Mouse (Mus musculus) forebrain, embryonic 12.5 days (tissue): ENCODE measurements around the gene Cds1. TPM values are rescaled to one million over a fixed set of nuclear protein-coding genes. Genes with fewer than 3 reads are reported as not detected.
"Not testable (repeated sequence)": the region's sequence is repeated elsewhere in the genome, so short reads cannot be mapped to it uniquely, and the experiment has no call there.

Experiments
- ATAC-seq: fragments of 200-750 bp; cut with Nextera tagmentation; 2 replicates; pipeline ENCODE4 v1.8.0; 2017; ENCODE audit warnings: moderate TSS enrichment; ENCODE audit not compliant: low FRiP score
- H3K27ac ChIP-seq: fragments of 300-500 bp; sonication (generic); 2 replicates; pipeline ENCODE4 v1.5.1; 2016; ENCODE audit warnings: mild to moderate bottlenecking
- H3K27me3 ChIP-seq: fragments of 300-500 bp; sonication (generic); 2 replicates; pipeline ENCODE4 v1.6.1; 2016; ENCODE audit warnings: mild to moderate bottlenecking
- H3K36me3 ChIP-seq: fragments of 300-500 bp; sonication (generic); replicated peaks from 2 replicates; pipeline ENCODE4 v1.6.1; 2016; ENCODE audit warnings: mild to moderate bottlenecking
- H3K4me1 ChIP-seq: fragments of 300-500 bp; sonication (generic); 2 replicates; pipeline ENCODE4 v1.6.1; 2016
- H3K4me2 ChIP-seq: fragments of 300-500 bp; sonication (generic); 2 replicates; pipeline ENCODE4 v1.6.1; 2016; ENCODE audit warnings: mild to moderate bottlenecking, moderate library complexity
- H3K4me3 ChIP-seq: fragments of 300-500 bp; sonication (generic); replicated peaks from 2 replicates; pipeline ENCODE4 v1.5.1; 2016; ENCODE audit warnings: mild to moderate bottlenecking
- H3K9ac ChIP-seq: fragments of 300-500 bp; sonication (generic); 2 replicates; pipeline ENCODE4 v1.6.1; 2016; ENCODE audit warnings: mild to moderate bottlenecking
- H3K9me3 ChIP-seq: fragments of 300-500 bp; sonication (generic); 2 replicates; pipeline ENCODE4 v1.6.1; 2016
- WGBS: fragments of 180-500 bp; shearing (Covaris S2); methylation state at CpG from one replicate; pipeline ENCODE4 v1.1.7; 2016; 5-methylcytosine and 5-hydroxymethylcytosine counted together
- polyA plus RNA-seq: library from polyadenylated mRNA; unstranded; fragments of >200 nt; fragmentation: Nextera tagmentation; extraction: Ambion mirVana; gene quantifications from 2 replicates; pipeline ENCODE4 v1.2.1, GENCODE M21; 2016

The Cds1 gene
- polyA plus RNA-seq, 1 experiment from 2014 or later, result 1.5 TPM

- Histone ChIP-seq H3K27ac (no peak overlapping the region), H3K27me3 (no peaks in the 10 kb centered on the region), H3K4me3 (no peak overlapping the region), H3K36me3 (peaks cover 74% of the 10 kb centered on the region), H3K9ac (no peak overlapping the region), H3K4me2 (no peak overlapping the region), H3K4me1 (no peaks in the 10 kb centered on the region), H3K9me3 (no peaks in the 10 kb centered on the region)
- 94% methylated on average over 11 of the region's 11 CpGs for WGBS
- no peak for ATAC-seq
Observed at GRCm38 (mm10) chr5:101836221-101836620, 71.3 kb downstream of the Cds1 start.

- H3K4me2 ChIP-seq, ATAC-seq, H3K4me1 ChIP-seq, H3K4me3 ChIP-seq, H3K27me3 ChIP-seq, H3K27ac ChIP-seq, H3K9me3 ChIP-seq, H3K9ac ChIP-seq: not testable (repeated sequence)
- peaks cover 88% of the 10 kb centered on the region for H3K36me3 ChIP-seq
- 96% methylated on average over 2 of the region's 2 CpGs for WGBS
Observed at GRCm38 (mm10) chr5:101837605-101838004, 72.7 kb downstream of the Cds1 start.

DNA sequence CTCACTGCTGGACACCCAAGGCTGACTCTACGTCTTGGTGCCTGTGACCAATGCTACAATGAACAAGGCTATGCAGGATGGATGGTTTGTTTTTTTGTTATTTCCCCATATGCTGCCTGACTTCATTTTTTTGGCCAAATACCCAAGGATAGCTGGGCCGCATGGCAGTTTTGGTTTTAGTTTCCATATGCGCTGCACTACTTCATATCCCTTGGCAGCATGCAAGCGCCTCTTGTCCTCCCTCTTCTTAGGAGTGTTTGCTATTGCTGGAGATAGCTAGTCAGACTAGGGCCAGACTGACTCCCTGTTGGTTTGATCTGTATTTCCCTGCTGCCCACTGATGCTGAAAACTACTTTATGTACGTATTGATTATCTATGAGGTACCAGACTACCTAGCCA, 75.5 kb downstream of the Cds1 start:
- no peak overlapping the region for H3K4me3 ChIP-seq
- H3K4me1 ChIP-seq, result no peaks in the 10 kb centered on the region
- no peak overlapping the region for H3K4me2 ChIP-seq
- H3K9ac ChIP-seq, result no peak overlapping the region
- peaks cover 95% of the 10 kb centered on the region for H3K36me3 ChIP-seq
- ATAC-seq, result no peak
- no peaks in the 10 kb centered on the region for H3K9me3 ChIP-seq
- 98% methylated on average over 5 of the region's 5 CpGs for WGBS
- H3K27ac ChIP-seq, result no peak overlapping the region
- H3K27me3 ChIP-seq, result no peaks in the 10 kb centered on the region

GRCm38 (mm10) chr5:101845011-101845410, 80.1 kb downstream of the Cds1 start:
- H3K27ac ChIP-seq, result no peak overlapping the region
- no peak overlapping the region for H3K4me2 ChIP-seq
- H3K27me3 ChIP-seq, result no peaks in the 10 kb centered on the region
- H3K4me3 ChIP-seq, result no peak overlapping the region
- ATAC-seq, result no peak
- H3K36me3 ChIP-seq, result peaks cover 99% of the 10 kb centered on the region
- 93% methylated on average over 14 of the region's 14 CpGs for WGBS
- H3K4me1 ChIP-seq, result no peaks in the 10 kb centered on the region
- no peak overlapping the region for H3K9ac ChIP-seq
- H3K9me3 ChIP-seq, result no peaks in the 10 kb centered on the region

- H3K4me3 ChIP-seq, result no peak overlapping the region
- 95% methylated on average over 8 of the region's 8 CpGs for WGBS
- no peak for ATAC-seq
- no peak overlapping the region for H3K9ac ChIP-seq
- H3K36me3 ChIP-seq, result peaks cover 98% of the 10 kb centered on the region
- H3K27ac ChIP-seq, result no peak overlapping the region
- H3K9me3 ChIP-seq, result no peaks in the 10 kb centered on the region
- no peak overlapping the region for H3K4me2 ChIP-seq
- no peaks in the 10 kb centered on the region for H3K27me3 ChIP-seq
- H3K4me1 ChIP-seq, result no peaks in the 10 kb centered on the region
Observed at GRCm38 (mm10) chr5:101845930-101846329, 81.0 kb downstream of the Cds1 start.

- Histone ChIP-seq H3K27ac (no peak overlapping the region), H3K4me1 (no peaks in the 10 kb centered on the region), H3K27me3 (no peaks in the 10 kb centered on the region), H3K9ac (no peak overlapping the region), H3K4me2 (no peak overlapping the region), H3K9me3 (no peaks in the 10 kb centered on the region), H3K4me3 (no peak overlapping the region), H3K36me3 (peaks cover 98% of the 10 kb centered on the region)
- no peak for ATAC-seq
- 89% methylated on average over 7 of the region's 7 CpGs for WGBS
Observed at GRCm38 (mm10) chr5:101847323-101847722, 82.4 kb downstream of the Cds1 start.

DNA sequence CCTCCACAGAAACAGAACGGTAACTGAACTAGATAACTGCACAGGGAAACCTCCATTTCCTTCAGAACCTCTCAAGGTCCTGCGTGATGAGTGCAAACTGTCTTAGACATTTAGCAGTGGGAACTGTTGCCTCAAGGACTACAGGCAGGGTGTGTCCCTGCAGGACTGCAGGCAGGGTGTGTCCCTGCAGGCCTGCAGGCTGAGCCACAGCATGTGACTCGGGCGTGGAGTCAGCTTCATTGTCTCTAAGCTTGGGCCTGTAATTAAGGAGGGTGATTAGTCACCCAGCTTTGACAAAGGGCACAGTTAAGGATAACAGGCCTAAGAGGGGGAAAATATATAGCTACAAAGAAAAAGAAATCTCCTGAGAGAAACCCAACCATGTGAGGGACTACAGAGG, 82.8 kb downstream of the Cds1 start:
- no peak for ATAC-seq
- 68% methylated on average over 4 of the region's 4 CpGs for WGBS

GRCm38 (mm10) chr5:101851133-101851532, 86.2 kb downstream of the Cds1 start:
- 95% methylated on average over 7 of the region's 7 CpGs for WGBS
- no peak for ATAC-seq
- no peak overlapping the region for H3K4me3 ChIP-seq
- H3K4me1 ChIP-seq, result no peaks in the 10 kb centered on the region
- H3K27ac ChIP-seq, result no peak overlapping the region
- H3K9ac ChIP-seq, result no peak overlapping the region
- no peaks in the 10 kb centered on the region for H3K27me3 ChIP-seq
- no peaks in the 10 kb centered on the region for H3K9me3 ChIP-seq
- H3K4me2 ChIP-seq, result no peak overlapping the region
- H3K36me3 ChIP-seq, result peaks cover 98% of the 10 kb centered on the region

More for the DNA sequence above, 82.8 kb downstream of the Cds1 start:
- no peaks in the 10 kb centered on the region for H3K4me1 ChIP-seq
- H3K9me3 ChIP-seq, result no peaks in the 10 kb centered on the region
- H3K4me2 ChIP-seq, result no peak overlapping the region
- H3K4me3 ChIP-seq, result no peak overlapping the region
- H3K27ac ChIP-seq, result no peak overlapping the region
- H3K27me3 ChIP-seq, result no peaks in the 10 kb centered on the region
- H3K9ac ChIP-seq, result no peak overlapping the region
- peaks cover 98% of the 10 kb centered on the region for H3K36me3 ChIP-seq

- Histone ChIP-seq H3K27me3 (no peaks in the 10 kb centered on the region), H3K9ac (no peak overlapping the region), H3K27ac (no peak overlapping the region), H3K4me2 (no peak overlapping the region), H3K4me1 (no peaks in the 10 kb centered on the region), H3K36me3 (peaks cover 93% of the 10 kb centered on the region), H3K4me3 (no peak overlapping the region), H3K9me3 (no peaks in the 10 kb centered on the region)
- WGBS, result 96% methylated on average over 21 of the region's 21 CpGs
- ATAC-seq, result no peak
Observed at GRCm38 (mm10) chr5:101852116-101852680, 87.3 kb downstream of the Cds1 start.

DNA sequence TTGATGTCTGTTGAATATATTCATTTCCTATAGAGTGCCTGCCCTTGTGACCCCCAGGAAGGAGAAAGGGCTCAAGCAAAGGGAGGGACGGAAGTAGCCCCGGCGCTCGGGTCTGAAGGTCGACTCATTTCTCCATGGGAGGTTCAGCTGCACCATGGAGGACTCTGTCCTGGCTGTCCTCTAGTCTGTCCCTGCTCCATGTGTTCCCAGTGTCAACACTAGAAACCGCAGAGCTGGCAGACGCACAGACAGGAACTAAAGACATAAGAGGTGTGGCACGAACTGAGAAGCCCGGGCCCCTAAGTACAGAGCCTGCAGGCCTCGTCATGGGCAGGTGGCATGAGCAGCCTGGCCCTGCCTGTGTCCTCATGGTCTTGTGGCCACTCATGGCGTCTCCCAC, 89.2 kb downstream of the Cds1 start:
- Histone ChIP-seq H3K4me2 (no peak overlapping the region), H3K27ac (no peak overlapping the region), H3K4me3 (no peak overlapping the region), H3K27me3 (no peaks in the 10 kb centered on the region), H3K9ac (no peak overlapping the region), H3K36me3 (peaks cover 92% of the 10 kb centered on the region), H3K4me1 (no peaks in the 10 kb centered on the region), H3K9me3 (no peaks in the 10 kb centered on the region)
- 95% methylated on average over 11 of the region's 11 CpGs for whole genome bisulfite sequencing
- ATAC-seq, result no peak

DNA sequence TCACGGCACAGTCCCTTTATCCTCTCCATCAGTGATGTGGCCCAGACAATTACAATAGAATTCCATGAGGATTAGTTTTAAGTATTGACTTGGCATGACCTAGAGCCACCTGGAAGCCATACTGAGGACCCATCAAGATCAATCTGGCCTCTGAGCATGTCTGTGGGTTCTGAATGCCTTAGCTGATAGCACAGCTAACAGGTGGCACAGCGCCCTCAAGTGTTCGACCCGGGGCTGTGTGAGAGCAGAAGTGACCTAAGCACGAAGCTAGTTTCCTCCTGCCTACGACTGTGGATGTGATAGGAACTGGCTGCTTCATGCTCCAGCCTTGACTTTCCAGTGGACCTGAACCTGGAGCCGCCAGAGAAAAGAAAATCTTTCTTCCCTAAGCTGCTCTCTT, 89.7 kb downstream of the Cds1 start:
- H3K9ac ChIP-seq, result no peak overlapping the region
- no peaks in the 10 kb centered on the region for H3K27me3 ChIP-seq
- H3K27ac ChIP-seq, result no peak overlapping the region
- peaks cover 93% of the 10 kb centered on the region for H3K36me3 ChIP-seq
- no peaks in the 10 kb centered on the region for H3K9me3 ChIP-seq
- 84% methylated on average over 7 of the region's 7 CpGs for WGBS
- H3K4me2 ChIP-seq, result no peak overlapping the region
- H3K4me3 ChIP-seq, result no peak overlapping the region
- ATAC-seq, result no peak
- H3K4me1 ChIP-seq, result no peaks in the 10 kb centered on the region

GRCm38 (mm10) chr5:101855475-101855874, 90.5 kb downstream of the Cds1 start:
- no peak overlapping the region for H3K9ac ChIP-seq
- H3K36me3 ChIP-seq, result peaks cover 94% of the 10 kb centered on the region
- H3K4me3 ChIP-seq, result no peak overlapping the region
- WGBS, result 97% methylated on average over 16 of the region's 16 CpGs
- no peak for ATAC-seq
- no peak overlapping the region for H3K27ac ChIP-seq
- no peaks in the 10 kb centered on the region for H3K27me3 ChIP-seq
- H3K9me3 ChIP-seq, result no peaks in the 10 kb centered on the region
- no peak overlapping the region for H3K4me2 ChIP-seq
- no peaks in the 10 kb centered on the region for H3K4me1 ChIP-seq

DNA sequence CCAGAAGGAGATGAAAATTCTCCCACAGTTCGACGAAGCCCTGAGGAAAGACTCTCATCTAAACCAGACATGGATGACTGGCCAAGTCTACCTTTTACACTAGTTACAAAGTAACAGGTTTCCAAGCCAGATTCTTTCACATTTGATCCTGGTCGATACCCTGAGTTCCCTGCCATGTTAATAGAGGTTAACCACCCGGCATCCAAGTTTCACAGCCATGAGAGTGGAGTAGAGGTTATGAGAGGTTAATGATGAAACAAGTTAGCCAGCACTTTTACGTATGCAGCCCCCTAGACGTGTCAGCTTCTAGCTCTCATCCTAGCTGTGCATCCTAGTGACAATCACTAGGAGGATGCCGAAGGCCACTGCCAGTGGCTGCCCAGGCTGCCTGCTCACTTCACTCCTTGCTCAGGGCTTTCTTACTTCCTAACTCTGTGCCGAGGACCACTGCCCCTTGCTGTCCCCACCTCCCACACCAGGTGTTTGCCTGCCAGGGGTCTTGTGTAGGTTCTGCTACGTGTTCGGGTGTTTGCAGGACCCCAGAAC, 94.0 kb downstream of the Cds1 start:
- WGBS, result 90% methylated on average over 10 of the region's 10 CpGs
- H3K27ac ChIP-seq, result no peak overlapping the region
- H3K27me3 ChIP-seq, result no peaks in the 10 kb centered on the region
- H3K9ac ChIP-seq, result no peak overlapping the region
- H3K36me3 ChIP-seq, result peaks cover 92% of the 10 kb centered on the region
- ATAC-seq, result no peak
- H3K9me3 ChIP-seq, result no peaks in the 10 kb centered on the region
- H3K4me2 ChIP-seq, result no peak overlapping the region
- H3K4me3 ChIP-seq, result no peak overlapping the region
- H3K4me1 ChIP-seq, result no peaks in the 10 kb centered on the region
